ENCODE assay signal across 10 mouse cellular contexts in genomic region chr10:123175771-123176170, GRCm38 (mm10). TPM values are rescaled to one million over a fixed set of nuclear protein-coding genes. Genes with fewer than 3 reads are reported as not detected.
DNase-seq lines count a peak whose midpoint lies in the region; ATAC-seq and TF ChIP-seq lines count a peak whose summit lies in the region.
"Had no signal": no experiment of that assay in that cellular context is flagged by ENCODE, and none has a peak within 500 bp of the region (broad histone marks: within the 10 kb centered on the region; RNA-seq: fewer than 3 reads in every experiment).

No protein-coding gene starts in this region.

- H3K27me3 ChIP-seq in hindbrain, postnatal 0 days (ENCODE audit: insufficient read depth, low read length): no peaks in the 10 kb centered on the region
- no peaks in the 10 kb centered on the region for H3K27me3 ChIP-seq in hindbrain, embryonic 16.5 days (replicated peaks; ENCODE audit: control insufficient read depth, insufficient read depth, low read length)
- H3K27me3 ChIP-seq in neural tube, embryonic 12.5 days (replicated peaks): no peaks in the 10 kb centered on the region
- H3K27me3 ChIP-seq in thymus, adult 2 months (ENCODE audit: control insufficient read depth, insufficient read depth, low read length): no peaks in the 10 kb centered on the region
- H3K27me3 ChIP-seq: liver, embryonic 15.5 days had no signal

- peak; percentile 37 for TF ChIP-seq CTCF in hindbrain, postnatal 0 days (IDR thresholded peaks at IDR 0.05; ENCODE audit: low read depth)
- peak; percentile 34; the same call in 1 of the 2 replicates for TF ChIP-seq CTCF in brain, embryonic 14.5 days (IDR thresholded peaks at IDR 0.05; ENCODE audit: borderline replicate concordance, extremely low read depth, insufficient read depth, insufficient read length)
- TF ChIP-seq CTCF in thymus, adult 2 months (IDR thresholded peaks at IDR 0.05; ENCODE audit: borderline replicate concordance, control insufficient read depth, extremely low read depth, insufficient read depth, low read length, poor library complexity): no peak

- H3K9me3 ChIP-seq in hindbrain, postnatal 0 days (ENCODE audit: low read length): no peaks in the 10 kb centered on the region
- no peaks in the 10 kb centered on the region for H3K9me3 ChIP-seq in hindbrain, embryonic 16.5 days (ENCODE audit: control insufficient read depth, low read length)
- no peaks in the 10 kb centered on the region for H3K9me3 ChIP-seq in neural tube, embryonic 12.5 days
- H3K9me3 ChIP-seq: liver, embryonic 15.5 days had no signal

- TF ChIP-seq POLR2A in brain, embryonic 14.5 days (IDR thresholded peaks at IDR 0.05; ENCODE audit: borderline replicate concordance, extremely low read depth, insufficient read depth, insufficient read length, poor library complexity, severe bottlenecking): no peak
- TF ChIP-seq POLR2A in thymus, adult 2 months (IDR thresholded peaks at IDR 0.05; ENCODE audit: control insufficient read depth, extremely low read depth, insufficient read depth, low read length, poor library complexity): no peak

- peaks cover 29% of the 10 kb centered on the region for H3K36me3 ChIP-seq in hindbrain, postnatal 0 days (ENCODE audit: insufficient read depth, low read length)
- H3K36me3 ChIP-seq in hindbrain, embryonic 16.5 days (ENCODE audit: control insufficient read depth, insufficient read depth, low read length): peaks cover 16% of the 10 kb centered on the region
- H3K36me3 ChIP-seq in neural tube, embryonic 12.5 days: peaks cover 22% of the 10 kb centered on the region
- H3K36me3 ChIP-seq in thymus, adult 2 months (ENCODE audit: control insufficient read depth, insufficient read depth, low read length): peaks cover 67% of the 10 kb centered on the region

- no peak overlapping the region for H3K4me2 ChIP-seq in hindbrain, postnatal 0 days (ENCODE audit: low read depth, low read length)
- no peak overlapping the region for H3K4me2 ChIP-seq in hindbrain, embryonic 16.5 days (ENCODE audit: low read length)
- H3K4me2 ChIP-seq in neural tube, embryonic 12.5 days (replicated peaks): no peak overlapping the region
- H3K4me2 ChIP-seq: liver, embryonic 15.5 days had no signal

- no peak for ATAC-seq in hindbrain, postnatal 0 days
- ATAC-seq in hindbrain, embryonic 16.5 days: no peak
- ATAC-seq in neural tube, embryonic 12.5 days (ENCODE audit: low FRiP score, low read depth): 0 out of 2 replicates have a peak, but pooled peaks have one; percentile 25

- DNase-seq in hindbrain, postnatal 0 days (ENCODE audit: low spot score): peak; percentile 18
- no peak for DNase-seq in neural tube, embryonic 10.5 days (ENCODE audit: extremely low spot score, low spot score)
- DNase-seq in brain, embryonic 14.5 days (ENCODE audit: low read depth): peak; percentile 32
- DNase-seq in retina, embryonic 14.5 days (ENCODE audit: low spot score): peak; percentile 35
- DNase-seq in thymus, adult 2 months: no peak
- DNase-seq in heart, adult 11 months: no peak
- DNase-seq: kidney, adult 11 months had no signal

- H3K4me1 ChIP-seq in hindbrain, postnatal 0 days (ENCODE audit: insufficient read depth, low read length): no peaks in the 10 kb centered on the region
- H3K4me1 ChIP-seq in hindbrain, embryonic 16.5 days (ENCODE audit: control insufficient read depth, insufficient read depth, low read depth, low read length): no peaks in the 10 kb centered on the region
- H3K4me1 ChIP-seq in neural tube, embryonic 12.5 days: no peaks in the 10 kb centered on the region
- no peaks in the 10 kb centered on the region for H3K4me1 ChIP-seq in thymus, adult 2 months (replicated peaks; ENCODE audit: control insufficient read depth, insufficient read depth, low read length)
- H3K4me1 ChIP-seq: liver, embryonic 15.5 days had no signal

- H3K27ac ChIP-seq in hindbrain, postnatal 0 days: no peak overlapping the region
- no peak overlapping the region for H3K27ac ChIP-seq in hindbrain, embryonic 16.5 days (ENCODE audit: low read depth, low read length)
- H3K27ac ChIP-seq in neural tube, embryonic 12.5 days: no peak overlapping the region
- H3K27ac ChIP-seq in thymus, adult 2 months (ENCODE audit: control insufficient read depth, insufficient read depth, low read length): no peak overlapping the region
- H3K27ac ChIP-seq: liver, embryonic 15.5 days had no signal

- H3K9ac ChIP-seq in hindbrain, postnatal 0 days (replicated peaks; ENCODE audit: low read length): no peak overlapping the region
- H3K9ac ChIP-seq in hindbrain, embryonic 16.5 days (ENCODE audit: low read depth, low read length): no peak overlapping the region
- no peak overlapping the region for H3K9ac ChIP-seq in neural tube, embryonic 12.5 days
- H3K9ac ChIP-seq: liver, embryonic 15.5 days had no signal

- WGBS in hindbrain, postnatal 0 days: 65% methylated on average over 4 of the region's 4 CpGs
- 69% methylated on average over 4 of the region's 4 CpGs for WGBS in hindbrain, embryonic 16.5 days
- WGBS in neural tube, embryonic 12.5 days: 78% methylated on average over 4 of the region's 4 CpGs
- 88% methylated on average over 4 of the region's 4 CpGs for WGBS in thymus, adult 2 months

- no peak overlapping the region for H3K4me3 ChIP-seq in hindbrain, postnatal 0 days (ENCODE audit: low read length)
- H3K4me3 ChIP-seq in hindbrain, embryonic 16.5 days (ENCODE audit: low read length): no peak overlapping the region
- H3K4me3 ChIP-seq in neural tube, embryonic 12.5 days: no peak overlapping the region
- H3K4me3 ChIP-seq in thymus, adult 2 months (ENCODE audit: control insufficient read depth, insufficient read depth, low read length): no peak overlapping the region
- H3K4me3 ChIP-seq: liver, embryonic 15.5 days had no signal

RNA-seq across cellular contexts. Expression of gene Usp15, which starts 21.0 kb away (rescaled TPM):
- total RNA-seq in hindbrain, postnatal 0 days (2014; rRNA removed): 41.6 and 48.4 TPM in 2 replicates
- 64.9 and 68.7 TPM in 2 replicates for polyA plus RNA-seq in hindbrain, postnatal 0 days (2015; fragmentation: Nextera tagmentation; extraction: Ambion mirVana)
- 64.8 and 67.1 TPM in 2 replicates for polyA plus RNA-seq in hindbrain, embryonic 16.5 days (2015; fragmentation: Nextera tagmentation; extraction: Ambion mirVana)
- polyA plus RNA-seq in neural tube, embryonic 12.5 days (2016; fragmentation: Nextera tagmentation; extraction: Ambion mirVana): 69.6 and 79.9 TPM in 2 replicates
- polyA plus RNA-seq in brain, embryonic 14.5 days (2012; rRNA removed): 37.2 and 48.2 TPM in 2 replicates
- 11.7 and 14.7 TPM in 2 replicates for polyA plus RNA-seq in thymus, adult 2 months (2012; rRNA removed)

Comparison
In these comparisons a context has a peak if more than half of its experiments do, and no peak if none do; other contexts are left out.
1. DNase-seq: peak in hindbrain, postnatal 0 days (single experiment), brain, embryonic 14.5 days (single experiment) and retina, embryonic 14.5 days (single experiment); none in neural tube, embryonic 10.5 days (single experiment), thymus, adult 2 months (single experiment) and heart, adult 11 months (single experiment).